Mouse (Mus musculus): ENCODE results near the gene Vegfb.

Vegfb gene

DNA sequence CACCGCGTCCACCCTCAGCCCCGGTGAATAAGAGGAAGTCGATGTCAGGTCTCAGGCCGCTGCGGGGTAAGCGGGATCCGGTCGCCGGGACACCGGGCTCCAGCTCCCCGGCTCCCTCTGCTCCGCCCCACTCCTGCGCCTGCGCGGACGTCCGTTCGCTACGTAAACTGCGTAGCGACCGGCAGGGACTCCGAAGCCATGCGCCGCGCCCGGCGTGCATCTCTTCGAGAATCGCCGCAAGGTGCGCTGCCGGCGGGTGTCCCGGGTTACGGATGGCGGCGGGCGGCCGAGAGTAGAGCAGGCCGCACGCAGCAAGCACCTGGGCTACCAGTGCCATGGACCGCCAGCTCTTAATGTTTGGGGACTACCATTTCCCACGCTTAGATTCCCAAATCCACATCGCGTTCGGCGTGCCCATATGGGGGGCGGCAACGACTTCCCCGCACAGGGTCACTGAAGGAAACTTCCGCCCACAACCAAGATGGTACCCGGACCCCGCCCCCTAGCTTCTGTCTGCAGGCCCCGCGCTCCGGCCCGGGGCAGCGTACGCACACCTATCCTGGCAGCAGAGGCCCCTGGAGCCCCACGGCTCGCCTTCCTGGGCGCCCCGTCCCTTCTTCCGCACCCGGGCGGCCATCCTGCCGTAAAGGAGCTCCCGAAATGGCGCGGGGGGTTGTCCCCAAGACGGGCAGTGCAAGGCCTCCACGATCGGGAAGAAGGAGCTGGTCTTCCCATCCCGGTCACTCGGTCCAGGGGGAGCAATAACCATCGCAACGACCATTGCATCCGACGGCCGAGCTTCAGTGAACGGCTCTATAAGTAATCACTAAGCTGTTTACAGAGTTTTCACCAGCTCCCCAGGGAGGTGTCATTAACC lies 45.8 kb downstream of the Vegfb start, which contains the start of gene Bad:
TSS of gene Bad (plus strand) at position 490 of the 877 bp plus-strand sequence.
- DNase-seq (ENCODE audit: low read depth, low spot score), result peak; percentile 93

DNA sequence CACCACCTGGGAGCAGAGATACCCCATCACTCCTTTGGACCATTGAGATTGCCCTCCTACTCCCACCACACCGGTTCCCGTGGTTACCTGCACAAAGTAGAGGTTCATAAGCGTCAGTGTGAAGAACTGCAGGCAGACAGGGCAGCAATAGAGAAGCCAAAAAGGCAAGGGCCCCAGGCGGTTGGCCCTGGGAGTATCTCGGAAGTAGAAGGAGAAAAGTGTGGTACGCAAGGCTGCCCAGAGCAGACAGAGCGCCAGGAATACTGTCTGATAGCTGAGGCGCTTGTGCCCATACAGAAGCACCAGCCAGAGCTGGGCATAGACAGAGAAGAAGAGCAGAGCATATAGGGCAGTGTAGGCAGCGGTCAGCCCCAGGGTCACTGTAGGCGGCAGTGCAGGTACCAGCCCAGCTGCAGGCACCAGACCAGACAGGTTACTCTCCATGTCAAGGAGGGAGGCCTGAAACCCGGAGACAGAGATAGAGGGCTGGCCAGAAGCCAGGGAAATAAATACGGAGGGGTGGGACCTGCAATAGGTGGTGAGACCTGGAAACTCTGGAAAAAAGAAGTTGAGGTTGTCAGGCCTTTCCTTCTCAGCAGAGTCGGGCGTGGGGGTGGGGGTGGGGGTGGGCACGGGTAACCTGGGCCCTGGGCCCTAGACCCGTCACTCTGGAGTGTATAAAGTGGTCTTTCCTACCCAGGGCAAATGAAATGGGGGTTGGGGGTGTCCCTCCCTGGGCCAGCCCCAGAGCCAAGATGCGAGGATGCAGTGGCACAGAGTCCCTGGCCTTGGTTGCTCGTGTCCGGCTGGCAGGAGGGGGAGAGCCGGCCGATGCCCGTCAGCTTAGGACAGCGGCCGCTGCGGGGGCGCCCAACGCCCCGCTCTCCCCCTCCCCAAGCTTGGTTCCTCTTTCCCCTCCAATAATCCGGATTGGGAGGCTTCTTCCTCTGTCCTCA lies 46.8 kb downstream of the Vegfb start:
- DNase-seq (ENCODE audit: low read depth, low spot score), result no peak

DNA sequence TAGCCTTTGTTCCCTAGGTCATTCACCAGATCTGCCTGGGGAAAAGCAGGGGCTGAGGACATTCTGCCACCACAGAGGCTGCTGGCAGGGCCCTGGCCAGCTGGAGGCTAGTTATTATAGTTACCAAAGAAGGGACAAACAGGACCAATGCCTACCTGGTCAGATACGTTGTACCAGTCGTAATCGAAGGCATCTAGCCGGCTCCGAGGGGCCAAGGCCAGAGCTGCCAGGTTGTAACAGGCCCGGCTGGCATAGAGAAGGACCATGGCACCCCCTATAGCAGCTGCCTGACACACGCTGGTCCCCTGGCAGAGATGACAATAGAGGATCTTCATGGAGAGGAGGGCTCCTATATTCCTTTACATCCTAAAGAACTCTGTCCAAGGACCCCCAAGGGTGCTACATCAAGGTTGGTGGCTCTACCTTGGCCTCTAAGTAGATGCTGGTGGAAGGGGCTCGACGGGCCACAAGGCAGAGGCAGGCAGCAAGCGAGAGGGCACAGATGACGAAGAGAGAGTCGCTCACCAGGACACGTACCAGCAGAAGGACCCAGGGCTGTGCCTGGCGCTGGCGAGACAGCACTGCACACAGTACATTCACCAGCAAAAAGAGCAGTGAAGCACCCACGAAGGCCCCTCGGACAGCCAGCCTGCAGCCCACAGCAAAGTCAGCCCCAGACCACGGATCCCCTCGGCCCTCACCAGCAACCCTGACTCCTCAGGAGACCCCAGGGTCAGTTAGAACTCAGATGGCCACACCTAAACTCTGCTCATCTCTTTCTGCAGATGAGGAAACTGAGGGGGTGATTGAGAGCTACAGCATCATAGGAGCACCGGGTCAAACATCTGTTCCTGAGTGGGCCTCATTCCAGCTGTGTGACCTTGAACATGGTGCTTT lies 48.1 kb downstream of the Vegfb start:
- no peak for DNase-seq (ENCODE audit: low read depth, low spot score)

DNA sequence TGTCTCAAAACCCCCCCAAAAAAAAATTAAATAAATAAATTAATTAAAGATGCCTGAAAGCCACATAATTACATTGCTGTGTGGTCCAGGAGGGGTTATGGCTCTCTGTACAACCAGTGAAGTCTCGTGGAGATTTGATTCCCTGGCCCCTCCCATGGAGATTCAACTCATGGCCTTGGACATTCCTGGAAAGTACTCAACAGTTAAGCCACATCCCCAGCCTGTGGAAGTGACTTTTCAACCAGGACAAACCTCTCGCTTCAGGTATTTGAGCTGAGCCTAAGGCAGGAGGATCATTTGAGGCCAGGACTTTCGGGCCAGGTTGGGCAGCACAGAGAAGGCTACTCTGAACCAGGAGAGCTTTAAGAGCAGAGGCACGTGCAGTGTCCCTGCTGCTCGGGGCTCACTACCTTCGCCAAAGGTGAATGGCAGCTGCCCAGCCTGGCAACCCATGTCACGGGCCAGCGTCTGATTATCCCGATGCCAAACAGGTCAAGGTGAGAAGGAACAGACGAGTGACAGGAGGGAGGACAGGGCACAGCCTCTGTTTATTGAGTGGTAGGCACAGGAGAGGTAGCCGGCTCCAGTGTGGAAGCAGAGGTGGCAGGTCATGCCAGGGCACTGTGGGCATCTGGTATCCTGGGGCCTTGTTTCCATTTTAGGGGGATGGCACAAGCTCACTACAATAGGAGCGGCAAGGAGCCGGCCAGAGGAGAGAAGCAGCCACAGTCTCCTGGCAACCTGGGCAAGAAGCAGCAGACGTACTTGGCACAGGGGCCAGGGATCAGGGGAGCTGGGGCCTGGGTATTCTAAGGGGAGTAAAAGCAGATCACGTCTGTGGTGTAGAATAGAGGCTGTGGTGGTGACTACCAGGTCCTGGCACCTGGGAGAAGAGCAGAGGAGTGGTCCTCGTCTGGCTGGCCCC lies 49.6 kb downstream of the Vegfb start:
- DNase-seq (ENCODE audit: low read depth, low spot score), result no peak

DNA sequence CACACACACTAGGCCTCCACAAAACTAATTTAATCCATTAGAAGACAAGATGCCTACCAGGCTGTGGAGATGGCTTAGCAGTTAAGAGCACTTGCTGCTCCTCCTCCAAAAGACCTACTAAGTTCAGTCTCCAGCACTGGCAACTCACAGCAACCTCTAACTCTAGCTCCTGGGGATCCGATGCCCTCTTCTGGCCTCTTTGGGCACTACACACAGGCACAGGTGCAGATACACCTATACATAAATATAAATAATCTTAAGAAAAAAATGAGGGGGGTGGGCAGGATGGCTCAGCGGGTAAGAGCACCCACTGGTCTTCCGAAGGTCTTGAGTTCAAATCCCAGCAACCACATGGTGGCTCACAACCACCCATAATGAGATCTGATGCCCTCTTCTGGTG lies 51.2 kb downstream of the Vegfb start:
- no peak for DNase-seq (ENCODE audit: low read depth, low spot score)

DNA sequence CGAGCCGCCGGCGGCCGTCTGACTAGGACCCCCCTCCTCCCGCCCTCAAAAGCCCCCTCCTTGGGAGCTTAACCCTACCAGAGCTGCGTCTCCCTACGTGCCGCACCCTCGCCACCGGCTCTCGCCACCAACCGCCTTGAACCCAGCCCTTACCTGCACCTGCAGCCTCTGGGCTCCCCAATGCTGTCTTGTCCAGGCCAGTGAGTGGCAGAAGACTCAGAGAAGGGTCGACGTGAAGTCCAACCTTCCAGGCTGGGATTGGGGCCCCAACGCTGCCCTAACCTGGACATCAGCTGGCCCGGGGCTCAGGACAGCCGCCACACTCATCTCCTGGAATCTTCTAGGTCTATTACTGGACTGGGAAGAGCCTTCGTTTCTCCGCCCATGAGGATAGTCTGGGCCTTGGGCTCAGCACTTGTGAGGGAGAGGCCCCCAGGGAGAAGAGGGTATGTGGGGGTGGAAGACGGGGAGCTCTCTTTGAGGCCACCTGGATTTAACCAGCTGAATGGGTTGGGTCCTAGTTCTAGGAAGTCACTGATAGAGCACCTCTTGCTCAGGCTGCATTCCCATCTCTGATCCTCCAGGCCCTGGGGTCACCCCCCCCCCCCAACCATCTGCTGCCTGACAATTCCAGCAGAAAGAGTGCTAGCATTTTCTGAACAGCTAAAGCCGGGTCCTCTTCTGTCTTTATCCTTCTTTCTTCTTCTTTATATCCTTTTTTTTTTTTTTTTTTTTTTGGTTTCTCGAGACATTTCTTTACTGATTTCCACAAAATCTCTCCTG lies 53.1 kb downstream of the Vegfb start, which contains the start of gene Kcnk4:
TSS of gene Kcnk4 (minus strand) at position 321 of the 783 bp plus-strand sequence.
- no peak for DNase-seq (ENCODE audit: low read depth, low spot score)

DNA sequence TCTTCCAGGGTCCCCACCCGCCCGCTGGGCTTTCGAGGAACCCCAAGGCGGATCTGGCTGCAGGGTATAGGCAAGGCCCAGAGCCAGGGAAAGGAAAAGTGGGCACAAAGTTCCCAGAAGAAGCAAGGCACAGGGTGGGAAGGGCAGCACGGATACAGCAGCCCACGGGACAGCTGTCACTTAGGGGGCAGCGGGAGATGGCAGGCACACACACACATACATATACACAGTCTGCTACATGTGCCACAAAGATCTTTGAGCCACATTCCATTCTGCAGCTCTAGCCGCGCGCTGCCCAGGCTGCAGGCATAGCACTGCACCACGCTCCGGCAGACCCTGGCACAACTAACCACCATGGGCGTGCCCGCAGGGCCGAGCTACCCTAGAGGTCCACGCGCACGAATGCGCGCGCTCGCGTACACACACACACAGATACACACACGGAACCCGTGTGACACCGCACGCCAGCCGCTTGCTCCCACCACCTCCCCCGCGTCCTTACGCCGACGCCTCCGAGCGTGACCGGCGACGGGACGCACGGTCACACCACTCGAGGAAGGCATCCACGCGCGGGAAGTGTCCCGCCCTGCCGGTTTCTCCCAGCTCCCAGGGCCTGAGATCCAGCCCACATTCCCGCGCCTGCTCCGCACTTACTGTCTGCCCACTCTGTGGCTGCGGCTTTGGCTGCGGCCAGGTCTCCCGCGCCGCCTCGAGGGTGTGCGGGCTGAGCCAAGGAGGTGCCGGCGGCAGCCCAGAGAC lies 53.8 kb downstream of the Vegfb start:
- no peak for DNase-seq (ENCODE audit: low read depth, low spot score)

DNA sequence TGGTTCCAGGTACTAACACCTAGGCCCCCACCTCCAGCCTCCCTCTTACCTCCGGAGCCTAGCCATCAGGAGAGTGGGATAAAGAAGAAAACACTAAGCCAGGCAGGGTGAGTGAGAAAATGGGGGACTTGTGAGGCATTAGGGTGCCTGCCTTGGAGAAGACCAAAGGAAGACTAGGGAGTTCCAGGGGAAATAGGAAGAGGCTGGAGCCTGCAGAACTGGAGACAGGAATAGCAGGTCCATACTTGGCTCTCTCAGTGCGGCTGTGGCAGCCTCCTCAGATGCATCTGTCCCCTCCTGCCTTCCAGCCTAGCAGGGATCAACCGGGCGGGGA lies 54.4 kb downstream of the Vegfb start:
- no peak for DNase-seq (ENCODE audit: low read depth, low spot score)
